Mouse (Mus musculus) kidney, adult 18-20 months (tissue): ENCODE results near the gene Rps7.

ENCODE experiments used
- DNase-seq: peaks from one replicate; pipeline ENCODE4 v3.0.0; 2021

The Rps7 gene

DNA sequence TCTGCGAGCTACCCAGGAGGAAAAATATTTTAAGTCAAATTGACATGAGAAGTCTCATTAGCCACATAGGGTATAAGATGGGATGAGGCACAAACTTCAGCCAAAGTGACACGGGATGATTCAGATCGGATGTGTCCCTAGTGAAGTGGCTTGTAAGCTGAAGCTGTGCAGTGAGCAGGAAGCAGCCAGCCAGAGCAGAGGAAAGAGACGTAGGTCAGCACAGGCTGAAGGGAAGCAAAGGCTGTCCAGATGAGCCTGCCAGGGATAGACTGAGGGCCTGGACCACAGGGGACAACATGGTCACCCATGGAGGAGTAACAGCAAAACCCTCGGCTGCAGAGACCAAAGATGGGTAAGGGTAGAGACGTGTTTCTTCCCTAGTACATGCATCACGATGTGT, 21.4 kb downstream of the Rps7 start:
- DNase-seq, result no peak

DNA sequence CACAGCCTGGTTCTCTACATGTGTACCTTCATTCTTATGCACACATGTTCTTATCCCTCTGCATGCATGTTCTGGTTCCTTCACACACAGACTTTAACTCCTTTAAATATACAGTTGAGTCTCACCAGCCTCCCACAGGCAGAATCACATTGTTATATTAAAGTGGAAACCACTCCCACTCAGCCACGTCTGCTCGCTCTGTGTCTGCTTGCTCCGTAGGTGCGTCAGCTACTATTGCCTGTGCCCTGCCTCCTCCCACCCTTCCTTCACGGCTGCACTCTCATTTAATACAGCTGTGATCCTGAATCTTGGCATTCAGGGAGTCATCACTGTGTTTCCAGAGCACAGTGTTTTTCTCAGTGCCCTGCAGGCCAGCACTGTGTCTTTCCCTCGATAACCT, 23.4 kb downstream of the Rps7 start:
- no peak for DNase-seq

DNA sequence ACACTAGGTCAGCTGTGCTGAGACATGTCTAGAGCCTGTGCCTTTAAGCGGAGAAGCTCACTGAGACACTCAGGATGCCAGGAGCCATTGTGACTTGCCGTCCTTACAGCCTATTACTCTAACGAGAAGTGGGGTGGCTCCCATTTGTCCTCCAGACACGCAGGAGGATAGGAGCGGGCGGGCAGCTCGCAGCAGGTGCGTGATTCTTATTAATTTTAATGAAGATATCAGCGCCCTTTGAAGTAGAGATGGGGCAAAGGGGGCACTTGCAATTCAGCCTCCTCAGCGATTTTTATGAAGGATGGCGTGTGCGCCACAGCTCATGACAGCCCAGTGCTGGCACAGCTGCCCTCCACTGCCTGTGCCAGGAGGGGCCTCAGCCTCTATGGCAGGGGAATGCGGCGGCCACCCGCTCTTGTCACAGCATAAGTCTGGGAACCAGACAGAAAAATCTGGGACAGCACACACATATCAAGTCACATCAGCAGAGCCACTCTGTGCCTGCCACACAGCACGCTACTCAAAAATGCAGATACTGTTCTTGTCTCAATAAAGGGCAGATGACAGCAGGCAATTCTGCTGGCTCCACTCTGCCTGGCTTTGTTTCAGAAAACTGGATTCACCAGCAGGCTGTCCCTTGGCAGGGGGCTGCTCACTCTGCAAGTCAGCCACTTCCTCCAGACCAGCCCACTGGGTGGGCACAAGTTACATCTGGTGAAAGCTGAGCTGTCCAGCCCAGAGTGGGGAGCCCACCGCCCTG, 28.0 kb downstream of the Rps7 start:
- no peak for DNase-seq

DNA sequence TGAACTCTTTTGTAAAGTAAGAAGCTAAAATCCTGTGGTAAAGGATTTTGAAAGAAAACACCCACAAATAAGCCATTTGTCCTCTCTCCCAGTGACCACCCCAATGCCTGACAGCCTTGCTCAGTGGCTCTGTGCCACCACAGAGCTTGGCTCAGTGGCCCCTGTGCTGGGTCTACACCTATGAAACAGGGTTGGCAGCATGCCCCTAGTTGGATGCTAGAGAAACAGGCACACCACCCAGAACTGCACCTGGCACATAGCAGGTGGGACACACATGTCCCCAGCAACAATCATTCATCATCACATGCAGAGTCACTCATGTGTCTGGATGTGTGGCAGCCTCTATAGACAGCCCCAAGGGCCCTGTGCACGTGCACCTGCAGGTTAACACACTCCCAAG, 32.3 kb downstream of the Rps7 start:
- no peak for DNase-seq

DNA sequence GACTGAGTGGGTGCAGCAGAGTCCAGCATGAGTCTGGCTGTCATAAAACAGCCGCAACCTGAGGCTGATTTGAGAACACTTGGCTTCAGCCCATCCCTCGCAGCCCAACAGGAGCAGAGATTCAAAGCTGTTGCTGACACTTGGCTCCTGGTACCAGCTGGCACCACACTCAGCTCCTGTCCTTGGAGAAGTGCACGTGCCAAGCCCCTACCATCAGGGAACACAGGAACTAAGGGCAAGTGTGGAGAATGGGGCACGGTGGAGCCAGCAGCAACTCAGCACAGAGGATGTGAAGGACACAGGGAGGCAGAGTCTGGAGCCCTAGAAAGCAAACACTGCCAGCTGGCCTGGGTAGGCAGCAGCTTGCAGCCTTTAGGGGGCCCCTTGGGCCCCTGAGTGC, 33.5 kb downstream of the Rps7 start:
- no peak for DNase-seq

DNA sequence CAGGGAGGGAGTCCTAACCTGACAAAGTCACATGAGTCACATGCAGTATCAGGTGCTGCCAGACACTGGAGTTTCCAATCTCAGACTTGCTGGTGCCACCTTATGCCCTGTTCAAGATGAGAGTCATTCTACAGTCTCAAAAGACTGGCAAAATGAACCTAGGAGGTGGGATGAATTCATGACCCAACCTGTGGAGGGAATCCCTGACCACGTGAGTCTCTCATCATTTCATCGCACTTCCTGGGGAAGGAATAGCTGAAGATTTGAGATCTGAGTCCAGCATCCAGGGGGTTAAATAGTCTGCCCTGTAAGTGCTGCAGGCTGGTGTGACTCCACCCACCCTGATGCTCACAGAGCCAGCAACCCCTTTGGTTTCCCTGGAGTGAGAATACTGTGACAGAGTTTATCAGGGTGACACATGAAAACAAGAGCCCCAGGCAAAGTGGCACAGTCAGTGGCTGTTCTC, 37.2 kb downstream of the Rps7 start:
- DNase-seq, result no peak

DNA sequence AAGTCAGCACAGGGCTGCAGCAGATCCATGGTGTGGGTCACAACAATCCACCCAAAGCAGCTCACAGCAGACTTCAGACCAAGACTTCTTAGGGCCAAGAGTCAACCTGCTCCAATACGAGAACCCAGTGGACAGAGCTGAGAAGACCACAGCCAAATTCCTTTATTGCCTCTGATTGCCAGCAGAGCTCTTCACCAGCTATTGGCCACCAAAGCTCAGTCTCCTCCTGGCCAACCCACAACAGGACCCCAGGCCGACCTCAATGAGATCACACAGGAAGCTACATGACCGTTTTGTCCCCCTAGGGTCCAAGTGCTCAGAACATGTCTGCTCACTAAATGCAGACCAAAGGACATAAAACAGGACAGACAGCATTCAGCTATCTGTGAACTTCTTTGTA, 37.6 kb downstream of the Rps7 start:
- no peak for DNase-seq

DNA sequence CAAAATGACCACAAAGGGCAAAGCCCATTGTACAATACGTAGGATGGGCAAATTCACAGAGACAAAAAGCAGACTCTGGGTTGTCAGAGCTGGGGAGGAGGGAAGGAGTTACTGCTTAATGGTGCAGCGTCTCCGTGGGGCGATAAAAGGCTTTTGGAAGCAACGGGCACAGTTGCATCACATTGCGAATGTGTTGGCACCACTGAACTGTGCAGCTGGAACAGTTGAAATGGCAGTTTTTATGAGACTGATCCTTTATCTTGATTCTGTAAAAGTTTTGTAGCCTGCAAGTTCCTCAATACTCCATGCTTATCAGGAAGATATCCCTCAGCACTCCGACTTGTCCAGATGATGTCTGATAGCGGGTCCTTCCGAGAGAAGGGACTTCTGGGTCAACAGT, 38.1 kb downstream of the Rps7 start:
- DNase-seq, result no peak

DNA sequence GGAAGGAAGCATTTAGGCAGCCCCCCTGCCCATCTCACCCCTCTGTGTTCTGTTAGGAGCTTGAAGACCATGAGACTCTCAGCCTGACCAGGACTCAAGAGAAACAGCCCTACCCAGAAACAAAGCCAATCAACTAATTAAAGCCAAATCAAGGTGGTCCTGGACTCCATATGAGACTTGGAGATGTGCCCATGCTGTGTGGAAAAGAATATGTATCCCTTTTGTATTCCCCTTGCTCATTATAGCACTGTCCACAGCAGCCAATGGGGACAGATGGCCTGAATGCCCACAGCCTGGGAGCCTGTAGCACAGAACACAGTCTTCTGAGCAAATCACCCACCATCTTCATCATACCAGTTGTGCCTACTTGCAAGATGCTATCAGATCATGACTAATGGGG, 38.9 kb downstream of the Rps7 start:
- no peak for DNase-seq

DNA sequence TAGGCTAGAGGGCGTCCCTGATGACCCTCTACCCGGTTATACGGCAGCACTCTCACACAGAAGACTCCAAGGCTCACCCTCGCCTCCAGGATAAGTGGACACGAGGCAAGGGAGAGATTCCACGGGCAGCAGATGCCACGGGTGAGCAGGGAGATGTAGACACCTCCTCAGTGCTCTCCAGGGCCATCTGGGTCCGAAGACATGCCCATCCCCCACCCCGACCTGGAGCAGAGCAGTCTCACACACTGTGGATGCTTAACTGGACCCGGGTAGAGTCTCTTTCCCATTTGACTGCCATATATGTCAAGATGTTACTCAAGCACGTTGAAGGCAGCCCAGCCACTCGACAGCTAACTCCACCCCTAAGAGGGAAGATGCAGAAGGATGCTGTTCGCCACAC, 45.3 kb downstream of the Rps7 start:
- no peak for DNase-seq

DNA sequence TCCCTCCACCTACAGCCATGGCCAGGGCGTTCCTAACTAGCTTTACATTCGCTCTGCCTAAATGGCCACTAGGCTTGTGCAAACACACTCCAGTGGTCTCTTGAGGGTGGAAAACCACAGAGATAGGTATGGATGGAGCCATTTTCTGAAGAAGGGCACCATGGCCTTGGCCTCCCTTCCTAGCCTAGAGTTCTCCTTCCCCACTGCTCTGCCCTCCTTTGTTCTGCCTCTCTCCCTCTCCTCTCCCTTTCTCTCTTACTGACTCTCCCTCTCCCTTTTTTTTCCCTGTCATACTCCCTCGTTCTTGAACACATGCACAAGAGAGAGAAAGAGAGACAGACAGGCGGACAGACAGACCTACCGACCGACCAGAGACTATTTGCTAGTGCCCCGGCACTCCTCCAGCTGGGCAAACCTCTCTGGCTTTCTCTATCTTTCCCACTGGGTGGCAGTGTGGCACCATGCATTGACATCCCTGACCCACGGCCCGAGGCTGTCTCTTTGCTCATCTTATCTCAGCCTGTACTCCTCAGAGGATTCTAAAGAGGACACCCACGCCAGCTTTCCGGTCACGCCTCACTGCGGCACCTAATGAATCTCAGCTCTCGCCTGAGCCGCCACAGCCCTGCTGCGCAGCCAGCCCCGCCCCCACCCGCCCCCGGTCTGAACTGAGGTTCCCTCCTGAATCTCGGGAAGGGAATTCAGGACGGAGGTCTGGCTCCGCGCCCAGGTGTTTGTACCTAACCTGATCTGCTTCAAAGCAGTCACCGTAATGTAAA, 46.5 kb downstream of the Rps7 start:
- DNase-seq, result peak; percentile 83

DNA sequence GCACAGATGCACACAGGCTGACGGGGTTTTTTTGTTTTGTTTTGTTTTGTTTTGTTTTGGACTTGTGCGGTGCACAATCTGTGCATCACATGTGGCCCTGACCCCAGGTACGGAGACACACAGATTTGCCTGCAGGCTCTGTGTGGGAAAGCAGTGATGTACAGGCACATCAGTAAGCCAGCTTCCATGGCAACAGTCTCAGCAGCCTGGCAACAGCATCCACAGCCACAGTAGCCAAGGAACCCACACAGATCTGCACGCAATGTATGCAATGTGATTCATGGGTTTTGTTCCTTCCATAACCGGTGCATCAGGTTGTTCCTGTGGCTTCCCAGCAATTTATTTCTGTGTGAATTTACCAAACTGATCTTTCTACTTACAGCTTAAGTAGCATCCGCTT, 47.8 kb downstream of the Rps7 start:
- DNase-seq, result no peak

DNA sequence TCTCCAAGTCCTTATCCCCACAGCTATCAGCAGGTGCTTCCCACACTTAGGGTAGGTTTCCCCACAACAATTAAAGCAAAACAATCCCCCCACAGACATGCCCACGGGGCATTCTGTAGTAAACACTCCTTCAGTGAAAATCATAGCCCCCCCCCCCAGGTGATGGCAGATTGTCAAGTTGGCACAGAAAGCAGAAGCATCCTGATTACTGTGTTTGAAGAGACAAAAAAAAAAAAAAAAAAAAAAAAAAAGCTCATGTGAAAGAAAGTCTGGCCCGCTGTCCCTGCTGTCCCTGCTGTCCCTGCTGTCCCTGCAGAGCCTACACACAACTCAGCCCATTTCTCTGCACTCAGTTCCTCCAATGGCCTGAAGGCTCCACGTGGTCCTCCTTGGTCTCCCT, 51.7 kb downstream of the Rps7 start:
- no peak for DNase-seq

DNA sequence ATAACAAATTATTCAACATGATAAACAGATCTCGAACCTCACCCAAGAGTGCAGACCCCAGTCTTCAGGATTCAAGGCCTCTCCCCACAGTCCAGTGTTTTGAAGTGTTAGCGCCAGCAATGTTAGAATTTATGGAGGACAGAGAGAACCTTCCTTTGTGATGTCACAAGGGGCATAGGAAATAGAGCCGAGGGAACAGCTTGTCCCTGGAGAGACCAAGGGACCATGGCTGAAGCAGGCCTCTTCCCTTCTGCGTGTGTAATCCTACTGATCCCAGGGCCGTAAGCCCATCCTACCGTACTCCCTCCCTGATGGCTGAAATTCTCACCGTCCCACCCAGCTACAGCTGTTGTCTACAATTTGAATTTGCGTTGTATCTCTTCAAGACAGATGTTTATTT, 53.3 kb downstream of the Rps7 start, which contains the start of gene Allc:
TSS of gene Allc (minus strand) at position 101 of the 400 bp plus-strand sequence.
- DNase-seq, result no peak
